Mouse (Mus musculus) E14TG2a.4 (cell line): ENCODE data around the gene Tuft1.
A peak's percentile ranks its signal among the peaks of the same experiment; 100 is the strongest.
"Not testable (repeated sequence)": the region's sequence is repeated elsewhere in the genome, so short reads cannot be mapped to it uniquely, and the experiment has no call there.

Experiments used
- H3K27me3 ChIP-seq: 2 replicates; pipeline ENCODE4 v1.6.1; 2014; ENCODE audit warnings: low read length, control low read depth; ENCODE audit not compliant: insufficient read depth
- H3K36me3 ChIP-seq: 2 replicates; pipeline ENCODE4 v1.6.1; 2014; ENCODE audit warnings: low read length, control low read depth; ENCODE audit not compliant: insufficient read depth
- H3K4me1 ChIP-seq: replicated peaks from 2 replicates; pipeline ENCODE4 v1.6.1; 2014; ENCODE audit warnings: low read depth, low read length, control low read depth
- H3K4me3 ChIP-seq: replicated peaks from 2 replicates; pipeline ENCODE4 v1.5.1; 2014; ENCODE audit warnings: mild to moderate bottlenecking, low read length
- H3K9me3 ChIP-seq: 2 replicates; pipeline ENCODE4 v1.6.1; 2014; ENCODE audit warnings: low read length, control low read depth
- CTCF ChIP-seq: conservative IDR thresholded peaks from 2 replicates; pipeline ENCODE4 v1.5.1; 2014; ENCODE audit warnings: low read length
- NANOG ChIP-seq: IDR thresholded peaks from 2 replicates; pipeline ENCODE4 v1.6.1; 2014; ENCODE audit warnings: borderline replicate concordance, low read length, mixed read lengths
- POU5F1 ChIP-seq: IDR thresholded peaks from 2 replicates; pipeline ENCODE4 v1.6.1; 2014; ENCODE audit warnings: low read length, borderline replicate concordance

Gene Tuft1

GRCm38 (mm10) chr3:94658740-94659095 is at the start of gene Tuft1:
Tuft1 (minus strand) TSS chr3:94658872.
- H3K9me3 ChIP-seq, H3K36me3 ChIP-seq: not testable (repeated sequence)
- Histone ChIP-seq H3K4me3 (peak within 1 kb of the TSS; percentile 58), H3K27me3 (peaks cover 23% of the 10 kb centered on the region), H3K4me1 (peaks cover 13% of the 10 kb centered on the region)

GRCm38 (mm10) chr3:94703364-94703763 is 44.7 kb upstream of the Tuft1 start:
- peak; percentile 37 for TF ChIP-seq CTCF
- H3K9me3 ChIP-seq, H3K36me3 ChIP-seq, H3K4me1 ChIP-seq, H3K27me3 ChIP-seq, H3K4me3 ChIP-seq: not testable (repeated sequence)

- no peak overlapping the region for H3K4me3 ChIP-seq
- H3K27me3 ChIP-seq, result no peaks in the 10 kb centered on the region
- H3K36me3 ChIP-seq, result no peaks in the 10 kb centered on the region
- no peaks in the 10 kb centered on the region for H3K9me3 ChIP-seq
- no peaks in the 10 kb centered on the region for H3K4me1 ChIP-seq
- TF ChIP-seq CTCF (no peak), POU5F1 (no peak), NANOG (no peak)
Measured at GRCm38 (mm10) chr3:94702856-94703255, 44.2 kb upstream of the Tuft1 start.

- not testable (repeated sequence) for H3K4me3 ChIP-seq, H3K4me1 ChIP-seq, H3K27me3 ChIP-seq, H3K36me3 ChIP-seq, H3K9me3 ChIP-seq
Measured at GRCm38 (mm10) chr3:94702163-94702810, 43.6 kb upstream of the Tuft1 start.

- not testable (repeated sequence) for H3K36me3 ChIP-seq, H3K9me3 ChIP-seq, H3K4me3 ChIP-seq, H3K4me1 ChIP-seq, H3K27me3 ChIP-seq
Measured at GRCm38 (mm10) chr3:94696257-94696656, 37.6 kb upstream of the Tuft1 start.

GRCm38 (mm10) chr3:94695591-94695990 is 36.9 kb upstream of the Tuft1 start:
- H3K9me3 ChIP-seq, H3K4me3 ChIP-seq, H3K27me3 ChIP-seq, H3K36me3 ChIP-seq, H3K4me1 ChIP-seq: not testable (repeated sequence)

GRCm38 (mm10) chr3:94693874-94694273 is 35.2 kb upstream of the Tuft1 start:
- H3K9me3 ChIP-seq, H3K36me3 ChIP-seq, H3K4me3 ChIP-seq, H3K4me1 ChIP-seq, H3K27me3 ChIP-seq: not testable (repeated sequence)

GRCm38 (mm10) chr3:94693329-94693825 is 34.7 kb upstream of the Tuft1 start, which contains the start of gene Selenbp2:
Selenbp2 (plus strand) TSS chr3:94693556.
- H3K36me3 ChIP-seq, result no peaks in the 10 kb centered on the region
- TF ChIP-seq CTCF, result no peak
- peaks cover 3% of the 10 kb centered on the region; the same call in 1 of the 2 replicates for H3K27me3 ChIP-seq

GRCm38 (mm10) chr3:94691694-94692093 is 33.0 kb upstream of the Tuft1 start:
- H3K36me3 ChIP-seq, H3K4me1 ChIP-seq, H3K9me3 ChIP-seq, H3K4me3 ChIP-seq, H3K27me3 ChIP-seq: not testable (repeated sequence)

More at GRCm38 (mm10) chr3:94693329-94693825, 34.7 kb upstream of the Tuft1 start, which contains the start of gene Selenbp2:
- H3K9me3 ChIP-seq, result no peaks in the 10 kb centered on the region
- no peaks in the 10 kb centered on the region for H3K4me1 ChIP-seq
- H3K4me3 ChIP-seq, result no peak within 1 kb of the TSS

GRCm38 (mm10) chr3:94690616-94691247 is 32.1 kb upstream of the Tuft1 start:
- 0 out of 2 replicates have a peak, but pooled peaks cover 5% of the 10 kb centered on the region for H3K4me1 ChIP-seq
- H3K9me3 ChIP-seq, result no peaks in the 10 kb centered on the region
- H3K36me3 ChIP-seq, result no peaks in the 10 kb centered on the region
- H3K4me3 ChIP-seq, result no peak overlapping the region
- H3K27me3 ChIP-seq, result peaks cover 3% of the 10 kb centered on the region
- TF ChIP-seq NANOG, result no peak
- no peak for TF ChIP-seq CTCF
- no peak for TF ChIP-seq POU5F1

GRCm38 (mm10) chr3:94690162-94690561 is 31.5 kb upstream of the Tuft1 start:
- H3K9me3 ChIP-seq, result not testable (repeated sequence)

GRCm38 (mm10) chr3:94689195-94689594 is 30.5 kb upstream of the Tuft1 start:
- H3K36me3 ChIP-seq, H3K4me3 ChIP-seq, H3K9me3 ChIP-seq, H3K27me3 ChIP-seq, H3K4me1 ChIP-seq: not testable (repeated sequence)

More at GRCm38 (mm10) chr3:94690162-94690561, 31.5 kb upstream of the Tuft1 start:
- not testable (repeated sequence) for H3K4me1 ChIP-seq, H3K4me3 ChIP-seq, H3K27me3 ChIP-seq, H3K36me3 ChIP-seq

- not testable (repeated sequence) for H3K4me3 ChIP-seq, H3K27me3 ChIP-seq, H3K36me3 ChIP-seq, H3K4me1 ChIP-seq, H3K9me3 ChIP-seq
Measured at GRCm38 (mm10) chr3:94688698-94689097, 30.0 kb upstream of the Tuft1 start.
